Mouse (Mus musculus) G1E (cell line): ENCODE data around the gene Slc22a23.

Source experiments
- CTCF ChIP-seq: IDR thresholded peaks from 2 replicates; pipeline ENCODE4 v1.5.1; 2012; ENCODE audit warnings: low read depth, low read length, inconsistent platforms, mixed read lengths
- GATA1 ChIP-seq: IDR thresholded peaks from 2 replicates; pipeline ENCODE4 v1.6.1; 2012; ENCODE audit warnings: borderline replicate concordance, low read length, inconsistent platforms, mixed read lengths
- GATA2 ChIP-seq: IDR thresholded peaks from 2 replicates; pipeline ENCODE4 v1.6.1; 2012; ENCODE audit warnings: low read depth, low read length, inconsistent platforms, borderline replicate concordance
- POLR2AphosphoS5 ChIP-seq: IDR thresholded peaks from 2 replicates; pipeline ENCODE4 v1.6.1; 2012; ENCODE audit warnings: low read depth, low read length, inconsistent platforms; ENCODE audit not compliant: insufficient replicate concordance

DNA sequence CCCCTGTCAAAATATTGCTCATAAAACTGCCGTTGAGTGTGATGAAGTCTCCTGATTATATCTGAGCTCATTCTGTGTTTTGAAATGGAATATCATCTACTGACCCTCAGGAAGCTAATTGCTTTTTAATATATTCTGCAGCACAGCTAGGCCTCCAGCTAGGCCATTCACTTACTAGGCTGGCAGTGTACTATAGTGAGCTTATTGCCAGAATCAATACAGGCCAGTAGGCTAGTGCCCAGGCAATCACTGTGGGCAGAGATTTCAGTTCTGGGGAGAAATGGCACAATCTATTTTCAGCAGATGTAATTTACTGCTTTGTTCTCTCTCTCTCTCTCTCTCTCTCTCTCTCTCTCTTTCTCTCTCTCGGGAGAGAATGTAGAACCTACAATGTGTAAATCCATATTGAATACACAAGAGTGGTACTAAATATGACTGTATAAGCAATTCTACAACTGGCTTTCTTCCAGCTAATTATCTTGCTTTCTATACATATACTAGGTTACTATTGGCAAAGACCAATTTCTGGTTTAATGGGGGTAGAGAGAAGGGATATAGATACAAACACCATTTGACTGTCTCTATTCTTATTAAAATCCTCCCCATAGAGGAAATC is 75.5 kb downstream of the Slc22a23 start:
- TF ChIP-seq POLR2AphosphoS5 (no peak), CTCF (no peak), GATA1 (no peak), GATA2 (no peak)
